Mouse (Mus musculus) heart, embryonic 12.5 days (tissue): ENCODE data around the gene Runx3. TPM values are rescaled to one million over a fixed set of nuclear protein-coding genes. Genes with fewer than 3 reads are reported as not detected.

ENCODE experiments used
- ATAC-seq: fragments of 200-750 bp; cut with Nextera tagmentation; 2 replicates; pipeline ENCODE4 v1.8.0; 2017; ENCODE audit warnings: moderate TSS enrichment, moderate library complexity; ENCODE audit not compliant: insufficient number of reproducible peaks, low FRiP score
- H3K27ac ChIP-seq: fragments of 300-500 bp; sonication (generic); 2 replicates; pipeline ENCODE4 v1.5.1; 2016; ENCODE audit warnings: mild to moderate bottlenecking, moderate library complexity; ENCODE audit not compliant: poor library complexity, severe bottlenecking
- H3K27me3 ChIP-seq: fragments of 300-500 bp; sonication (generic); replicated peaks from 2 replicates; pipeline ENCODE4 v1.6.1; 2016; ENCODE audit warnings: mild to moderate bottlenecking, moderate library complexity
- H3K36me3 ChIP-seq: fragments of 300-500 bp; sonication (generic); 2 replicates; pipeline ENCODE4 v1.6.1; 2016; ENCODE audit warnings: mild to moderate bottlenecking, moderate library complexity
- H3K4me1 ChIP-seq: fragments of 300-500 bp; sonication (generic); replicated peaks from 2 replicates; pipeline ENCODE4 v1.6.1; 2016; ENCODE audit warnings: mild to moderate bottlenecking
- H3K4me2 ChIP-seq: fragments of 300-500 bp; sonication (generic); 2 replicates; pipeline ENCODE4 v1.6.1; 2016; ENCODE audit warnings: mild to moderate bottlenecking, moderate library complexity
- H3K4me3 ChIP-seq: fragments of 300-500 bp; sonication (generic); 2 replicates; pipeline ENCODE4 v1.5.1; 2016; ENCODE audit warnings: mild to moderate bottlenecking
- H3K9ac ChIP-seq: fragments of 300-500 bp; sonication (generic); 2 replicates; pipeline ENCODE4 v1.6.1; 2016; ENCODE audit warnings: mild to moderate bottlenecking, moderate library complexity
- H3K9me3 ChIP-seq: fragments of 300-500 bp; sonication (generic); replicated peaks from 2 replicates; pipeline ENCODE4 v1.6.1; 2016; ENCODE audit warnings: mild to moderate bottlenecking, moderate library complexity
- WGBS: fragments of 180-500 bp; shearing (Covaris S2); methylation state at CpG from one replicate; pipeline ENCODE4 v1.1.7; 2016; 5-methylcytosine and 5-hydroxymethylcytosine counted together
- polyA plus RNA-seq: library from polyadenylated mRNA; unstranded; fragments of >200 nt; fragmentation: Nextera tagmentation; extraction: Ambion mirVana; gene quantifications from 2 replicates; pipeline ENCODE4 v1.2.1, GENCODE M21; 2016

Gene Runx3
- polyA plus RNA-seq, 1 experiment from 2014 or later: 0.04 TPM

- no peak for ATAC-seq
- Histone ChIP-seq H3K36me3 (peaks cover 58% of the 10 kb centered on the region), H3K4me3 (no peak overlapping the region), H3K27ac (no peak overlapping the region), H3K9me3 (no peaks in the 10 kb centered on the region), H3K4me1 (peaks cover 23% of the 10 kb centered on the region), H3K27me3 (no peaks in the 10 kb centered on the region), H3K4me2 (no peak overlapping the region), H3K9ac (no peak overlapping the region)
- 89% methylated on average over 9 of the region's 9 CpGs for WGBS
Measured at GRCm38 (mm10) chr4:135223808-135224207, 103.4 kb downstream of the Runx3 start.

GRCm38 (mm10) chr4:135226008-135226667 lies 105.7 kb downstream of the Runx3 start:
- H3K27ac ChIP-seq: no peak overlapping the region

More at GRCm38 (mm10) chr4:135226008-135226667, 105.7 kb downstream of the Runx3 start:
- no peaks in the 10 kb centered on the region for H3K27me3 ChIP-seq
- 90% methylated on average over 12 of the region's 12 CpGs for WGBS
- no peak overlapping the region for H3K9ac ChIP-seq
- no peaks in the 10 kb centered on the region for H3K9me3 ChIP-seq
- H3K4me1 ChIP-seq: peaks cover 32% of the 10 kb centered on the region
- peaks cover 48% of the 10 kb centered on the region for H3K36me3 ChIP-seq
- no peak for ATAC-seq
- H3K4me3 ChIP-seq: no peak overlapping the region
- H3K4me2 ChIP-seq: no peak overlapping the region

Other genes starting within 250 kb of the Runx3 start
- gene Tmem50a, start 205.6 kb upstream of the Runx3 start, polyA plus RNA-seq: 140 and 145 TPM in 2 replicates
- gene Rsrp1, start 197.1 kb upstream of the Runx3 start, polyA plus RNA-seq: 386 and 405 TPM in 2 replicates
- gene Syf2, start 189.8 kb upstream of the Runx3 start, polyA plus RNA-seq: 55.7 and 61.9 TPM in 2 replicates
- 291 and 300 TPM in 2 replicates for gene Clic4, start 152.2 kb downstream of the Runx3 start, polyA plus RNA-seq
- 170 and 178 TPM in 2 replicates for gene Srrm1, start 232.7 kb downstream of the Runx3 start, polyA plus RNA-seq